Mouse (Mus musculus) liver, embryonic 14.5 days (tissue): ENCODE measurements around the gene Chuk.

Source experiments
- CTCF ChIP-seq: IDR thresholded peaks from 2 replicates; pipeline ENCODE4 v1.5.1; 2016; ENCODE audit warnings: antibody characterized with exemption, low read depth, control low read depth
- EP300 ChIP-seq: IDR thresholded peaks from 2 replicates; pipeline ENCODE4 v1.6.1; 2016; ENCODE audit warnings: antibody characterized with exemption, low read depth

- TF ChIP-seq CTCF, result no peak
- TF ChIP-seq EP300, result no peak
Measured at GRCm38 (mm10) chr19:44080023-44080422, 27.3 kb downstream of the Chuk start.
